Mouse (Mus musculus) neural tube, embryonic 13.5 days (tissue): ENCODE measurements around the gene Pcdh18. TPM values are rescaled to one million over a fixed set of nuclear protein-coding genes. Genes with fewer than 3 reads are reported as not detected.

Source experiments
- ATAC-seq: fragments of 200-750 bp; cut with Nextera tagmentation; 2 replicates; pipeline ENCODE4 v1.8.0; 2017; ENCODE audit warnings: low read depth, mild to moderate bottlenecking, moderate TSS enrichment, moderate library complexity
- H3K27ac ChIP-seq: fragments of 300-500 bp; sonication (generic); replicated peaks from 2 replicates; pipeline ENCODE4 v1.5.1; 2015; ENCODE audit warnings: moderate library complexity, mild to moderate bottlenecking, inconsistent platforms
- H3K27me3 ChIP-seq: fragments of 300-500 bp; sonication (generic); 2 replicates; pipeline ENCODE4 v1.6.1; 2015; ENCODE audit warnings: mild to moderate bottlenecking, inconsistent platforms
- H3K36me3 ChIP-seq: fragments of 300-500 bp; sonication (generic); 2 replicates; pipeline ENCODE4 v1.6.1; 2015; ENCODE audit warnings: mild to moderate bottlenecking, inconsistent platforms
- H3K4me1 ChIP-seq: fragments of 300-500 bp; sonication (generic); replicated peaks from 2 replicates; pipeline ENCODE4 v1.6.1; 2015; ENCODE audit warnings: inconsistent platforms
- H3K4me2 ChIP-seq: fragments of 300-500 bp; sonication (generic); 2 replicates; pipeline ENCODE4 v1.6.1; 2015; ENCODE audit warnings: inconsistent platforms, mild to moderate bottlenecking, moderate library complexity
- H3K4me3 ChIP-seq: fragments of 300-500 bp; sonication (generic); 2 replicates; pipeline ENCODE4 v1.5.1; 2015; ENCODE audit warnings: mild to moderate bottlenecking, inconsistent platforms
- H3K9ac ChIP-seq: fragments of 300-500 bp; sonication (generic); 2 replicates; pipeline ENCODE4 v1.6.1; 2015; ENCODE audit warnings: moderate library complexity, mild to moderate bottlenecking, inconsistent platforms
- H3K9me3 ChIP-seq: fragments of 300-500 bp; sonication (generic); 2 replicates; pipeline ENCODE4 v1.6.1; 2016; ENCODE audit warnings: inconsistent platforms
- WGBS: fragments of 180-500 bp; shearing (Covaris S2); methylation state at CpG from one replicate; pipeline ENCODE4 v1.1.7; 2015; 5-methylcytosine and 5-hydroxymethylcytosine counted together
- polyA plus RNA-seq: library from polyadenylated mRNA; unstranded; fragments of >200 nt; fragmentation: Nextera tagmentation; extraction: Ambion mirVana; gene quantifications from 2 replicates; pipeline ENCODE4 v1.2.1, GENCODE M21; 2015

Pcdh18 gene
- 26.5 and 30.9 TPM in 2 replicates for polyA plus RNA-seq

GRCm38 (mm10) chr3:49756870-49757625, at the start of gene Pcdh18:
Gene Pcdh18 (minus strand): TSS chr3:49757325.
- H3K36me3 ChIP-seq, result no peaks in the 10 kb centered on the region
- no peaks in the 10 kb centered on the region for H3K9me3 ChIP-seq
- H3K9ac ChIP-seq, result peak within 1 kb of the TSS; percentile 79
- ATAC-seq, result peak; percentile 92
- H3K27me3 ChIP-seq, result no peaks in the 10 kb centered on the region
- peak within 1 kb of the TSS; percentile 87 for H3K27ac ChIP-seq
- H3K4me3 ChIP-seq, result peak within 1 kb of the TSS; percentile 71
- H3K4me1 ChIP-seq, result peaks cover 43% of the 10 kb centered on the region
- under 1% methylated on average over 43 of the region's 43 CpGs for WGBS
- peak within 1 kb of the TSS; percentile 76 for H3K4me2 ChIP-seq

- Histone ChIP-seq H3K9ac (no peak overlapping the region), H3K27ac (no peak overlapping the region), H3K27me3 (no peaks in the 10 kb centered on the region), H3K4me2 (no peak overlapping the region), H3K9me3 (no peaks in the 10 kb centered on the region), H3K36me3 (no peaks in the 10 kb centered on the region), H3K4me1 (no peaks in the 10 kb centered on the region), H3K4me3 (no peak overlapping the region)
- WGBS, result 46% methylated on average over 2 of the region's 2 CpGs
- ATAC-seq, result no peak
Observed at GRCm38 (mm10) chr3:49806823-49807222, 49.7 kb upstream of the Pcdh18 start.

- H3K4me1 ChIP-seq, result no peaks in the 10 kb centered on the region
- ATAC-seq, result no peak
- H3K9me3 ChIP-seq, result no peaks in the 10 kb centered on the region
- H3K27me3 ChIP-seq, result no peaks in the 10 kb centered on the region
- H3K36me3 ChIP-seq, result no peaks in the 10 kb centered on the region
- no peak overlapping the region for H3K4me3 ChIP-seq
- no peak overlapping the region for H3K9ac ChIP-seq
- no peak overlapping the region for H3K4me2 ChIP-seq
- 92% methylated on average over 1 of the region's 1 CpGs for WGBS
- no peak overlapping the region for H3K27ac ChIP-seq
Observed at GRCm38 (mm10) chr3:49805511-49805910, 48.4 kb upstream of the Pcdh18 start.

GRCm38 (mm10) chr3:49788296-49788695, 31.2 kb upstream of the Pcdh18 start:
- H3K9me3 ChIP-seq, result no peaks in the 10 kb centered on the region
- H3K27ac ChIP-seq, result no peak overlapping the region
- H3K36me3 ChIP-seq, result no peaks in the 10 kb centered on the region
- H3K9ac ChIP-seq, result no peak overlapping the region
- no peak overlapping the region for H3K4me3 ChIP-seq
- no peaks in the 10 kb centered on the region for H3K4me1 ChIP-seq
- no peak for ATAC-seq
- H3K4me2 ChIP-seq, result no peak overlapping the region
- 31% methylated on average over 2 of the region's 2 CpGs for WGBS
- no peaks in the 10 kb centered on the region for H3K27me3 ChIP-seq

GRCm38 (mm10) chr3:49787719-49788118, 30.6 kb upstream of the Pcdh18 start:
- no peak overlapping the region for H3K27ac ChIP-seq
- no peaks in the 10 kb centered on the region for H3K9me3 ChIP-seq
- WGBS, result 64% methylated on average over 4 of the region's 4 CpGs
- H3K4me2 ChIP-seq, result no peak overlapping the region
- no peak overlapping the region for H3K4me3 ChIP-seq
- no peak for ATAC-seq
- no peaks in the 10 kb centered on the region for H3K4me1 ChIP-seq
- H3K9ac ChIP-seq, result no peak overlapping the region
- no peaks in the 10 kb centered on the region for H3K36me3 ChIP-seq
- H3K27me3 ChIP-seq, result no peaks in the 10 kb centered on the region

GRCm38 (mm10) chr3:49768992-49769738, 12.0 kb upstream of the Pcdh18 start:
- Histone ChIP-seq H3K36me3 (no peaks in the 10 kb centered on the region), H3K4me2 (no peak overlapping the region), H3K4me1 (peaks cover 20% of the 10 kb centered on the region), H3K27me3 (no peaks in the 10 kb centered on the region), H3K27ac (no peak overlapping the region), H3K9me3 (no peaks in the 10 kb centered on the region), H3K9ac (no peak overlapping the region), H3K4me3 (no peak overlapping the region)
- 2% methylated on average over 3 of the region's 3 CpGs for WGBS
- peak; percentile 74 for ATAC-seq

GRCm38 (mm10) chr3:49762711-49763110, 5.6 kb upstream of the Pcdh18 start:
- Histone ChIP-seq H3K4me3 (no peak overlapping the region), H3K9me3 (no peaks in the 10 kb centered on the region), H3K36me3 (no peaks in the 10 kb centered on the region), H3K27ac (no peak overlapping the region), H3K27me3 (no peaks in the 10 kb centered on the region), H3K4me1 (0 out of 2 replicates have a peak, but pooled peaks cover under 1% of the 10 kb centered on the region), H3K9ac (no peak overlapping the region), H3K4me2 (no peak overlapping the region)
- no peak for ATAC-seq
- 86% methylated on average over 5 of the region's 5 CpGs for WGBS

GRCm38 (mm10) chr3:49761971-49762370, 4.8 kb upstream of the Pcdh18 start:
- Histone ChIP-seq H3K9ac (no peak overlapping the region), H3K4me2 (no peak overlapping the region), H3K4me3 (no peak overlapping the region), H3K9me3 (no peaks in the 10 kb centered on the region), H3K27ac (no peak overlapping the region), H3K36me3 (no peaks in the 10 kb centered on the region), H3K4me1 (0 out of 2 replicates have a peak, but pooled peaks cover 3% of the 10 kb centered on the region), H3K27me3 (no peaks in the 10 kb centered on the region)
- ATAC-seq, result no peak

- Histone ChIP-seq H3K9ac (peak overlapping the region; percentile 79), H3K4me1 (peaks cover 39% of the 10 kb centered on the region), H3K4me2 (peak overlapping the region; percentile 76), H3K4me3 (peak overlapping the region; percentile 71), H3K27ac (peak overlapping the region; percentile 87), H3K27me3 (no peaks in the 10 kb centered on the region), H3K9me3 (no peaks in the 10 kb centered on the region), H3K36me3 (no peaks in the 10 kb centered on the region)
- ATAC-seq, result peak; percentile 15; the same call in 1 of the 2 replicates
- WGBS, result under 1% methylated on average over 6 of the region's 6 CpGs
Observed at GRCm38 (mm10) chr3:49757626-49758019, 498 bp upstream of the Pcdh18 start.

GRCm38 (mm10) chr3:49755986-49756845, 909 bp downstream of the Pcdh18 start:
- Histone ChIP-seq H3K4me1 (peaks cover 52% of the 10 kb centered on the region), H3K27ac (peak overlapping the region; percentile 87), H3K27me3 (no peaks in the 10 kb centered on the region), H3K4me2 (peak overlapping the region; percentile 76), H3K9me3 (no peaks in the 10 kb centered on the region), H3K4me3 (peak overlapping the region; percentile 71), H3K36me3 (peaks cover 6% of the 10 kb centered on the region; the same call in 1 of the 2 replicates), H3K9ac (peak overlapping the region; percentile 79)
- 0 out of 2 replicates have a peak, but pooled peaks have one; percentile 10 for ATAC-seq
- under 1% methylated on average over 36 of the region's 36 CpGs for WGBS

GRCm38 (mm10) chr3:49752766-49753165, 4.4 kb downstream of the Pcdh18 start:
- WGBS, result 80% methylated on average over 4 of the region's 4 CpGs
- Histone ChIP-seq H3K4me1 (peaks cover 69% of the 10 kb centered on the region), H3K9ac (peak overlapping the region; percentile 62), H3K9me3 (no peaks in the 10 kb centered on the region), H3K36me3 (peaks cover 11% of the 10 kb centered on the region; the same call in 1 of the 2 replicates), H3K4me2 (peak overlapping the region; percentile 76), H3K4me3 (peak overlapping the region; percentile 71), H3K27ac (peak overlapping the region; percentile 14; the same call in 1 of the 2 replicates), H3K27me3 (no peaks in the 10 kb centered on the region)
- ATAC-seq, result no peak
